Mouse (Mus musculus): Measurements from ENCODE around the gene Npas4. TPM values are rescaled to one million over a fixed set of nuclear protein-coding genes. Genes with fewer than 3 reads are reported as not detected.

Gene Npas4
- total RNA-seq, 2 experiments from 2014 or later: not detected

Other genes starting within 250 kb of the Npas4 start
- gene Rbm4b, start 233.8 kb downstream of the Npas4 start, total RNA-seq (2015; ENCODE audit: low replicate concordance): 4.3 and 5.0 TPM in 2 replicates
- 12.6 and 13.6 TPM in 2 replicates for gene Rbm4b, start 233.8 kb downstream of the Npas4 start, total RNA-seq (2017; ENCODE audit: low replicate concordance)
- gene Rbm4, start 196.4 kb downstream of the Npas4 start, total RNA-seq (2015; ENCODE audit: low replicate concordance): 41.5 and 67.4 TPM in 2 replicates
- gene Rbm4, start 196.4 kb downstream of the Npas4 start, total RNA-seq (2017; ENCODE audit: low replicate concordance): 106 and 172 TPM in 2 replicates
- 13.7 and 83.8 TPM in 2 replicates for gene Gm21992, start 178.7 kb downstream of the Npas4 start, total RNA-seq (2015; ENCODE audit: low replicate concordance)
- gene Gm21992, start 178.7 kb downstream of the Npas4 start, total RNA-seq (2017; ENCODE audit: low replicate concordance): 29.0 and 62.2 TPM in 2 replicates
- 28.1 and 35.3 TPM in 2 replicates for gene Rbm14, start 178.7 kb downstream of the Npas4 start, total RNA-seq (2015; ENCODE audit: low replicate concordance)
- 27.7 and 27.9 TPM in 2 replicates for gene Rbm14, start 178.7 kb downstream of the Npas4 start, total RNA-seq (2017; ENCODE audit: low replicate concordance)
- 30.2 and 74.6 TPM in 2 replicates for gene Ccs, start 151.0 kb downstream of the Npas4 start, total RNA-seq (2015; ENCODE audit: low replicate concordance)
- 63.1 and 81.9 TPM in 2 replicates for gene Ccs, start 151.0 kb downstream of the Npas4 start, total RNA-seq (2017; ENCODE audit: low replicate concordance)
- not detected in 2 replicates for gene Ccdc87, start 150.9 kb downstream of the Npas4 start, total RNA-seq (2015; ENCODE audit: low replicate concordance)
- not detected in 2 replicates for gene Ccdc87, start 150.9 kb downstream of the Npas4 start, total RNA-seq (2017; ENCODE audit: low replicate concordance)
- 22.0 and 71.3 TPM in 2 replicates for gene Ctsf, start 135.2 kb downstream of the Npas4 start, total RNA-seq (2015; ENCODE audit: low replicate concordance)
- gene Ctsf, start 135.2 kb downstream of the Npas4 start, total RNA-seq (2017; ENCODE audit: low replicate concordance): 41.3 and 45.0 TPM in 2 replicates
- not detected in 2 replicates for gene Actn3, start 112.4 kb downstream of the Npas4 start, total RNA-seq (2015; ENCODE audit: low replicate concordance)
- 0.26 and 0.53 TPM in 2 replicates for gene Actn3, start 112.4 kb downstream of the Npas4 start, total RNA-seq (2017; ENCODE audit: low replicate concordance)
- gene Zdhhc24, start 111.6 kb downstream of the Npas4 start, total RNA-seq (2015; ENCODE audit: low replicate concordance): 19.8 and 34.0 TPM in 2 replicates
- gene Zdhhc24, start 111.6 kb downstream of the Npas4 start, total RNA-seq (2017; ENCODE audit: low replicate concordance): 18.0 and 24.9 TPM in 2 replicates
- gene Bbs1, start 83.7 kb downstream of the Npas4 start, total RNA-seq (2015; ENCODE audit: low replicate concordance): 0.42 and 4.0 TPM in 2 replicates
- 4.5 and 7.7 TPM in 2 replicates for gene Bbs1, start 83.7 kb downstream of the Npas4 start, total RNA-seq (2017; ENCODE audit: low replicate concordance)
- 9.0 and 13.0 TPM in 2 replicates for gene Dpp3, start 62.0 kb downstream of the Npas4 start, total RNA-seq (2015; ENCODE audit: low replicate concordance)
- 9.1 and 15.7 TPM in 2 replicates for gene Dpp3, start 62.0 kb downstream of the Npas4 start, total RNA-seq (2017; ENCODE audit: low replicate concordance)
- not detected in 2 replicates for gene Peli3, start 47.2 kb downstream of the Npas4 start, total RNA-seq (2015; ENCODE audit: low replicate concordance)
- not detected in 2 replicates for gene Peli3, start 47.2 kb downstream of the Npas4 start, total RNA-seq (2017; ENCODE audit: low replicate concordance)
- gene Mrpl11, start 28.2 kb downstream of the Npas4 start, total RNA-seq (2015; ENCODE audit: low replicate concordance): 4.7 and 8.0 TPM in 2 replicates
- gene Mrpl11, start 28.2 kb downstream of the Npas4 start, total RNA-seq (2017; ENCODE audit: low replicate concordance): 10.5 and 14.1 TPM in 2 replicates
- gene Slc29a2, start 33.5 kb upstream of the Npas4 start, total RNA-seq (2015; ENCODE audit: low replicate concordance): not detected in 2 replicates
- not detected in 2 replicates for gene Slc29a2, start 33.5 kb upstream of the Npas4 start, total RNA-seq (2017; ENCODE audit: low replicate concordance)
- gene B4gat1, start 48.5 kb upstream of the Npas4 start, total RNA-seq (2015; ENCODE audit: low replicate concordance): not detected in 2 replicates
- 0.68 TPM in 1 of 2 replicates, not detected in the other for gene B4gat1, start 48.5 kb upstream of the Npas4 start, total RNA-seq (2017; ENCODE audit: low replicate concordance)
- 1.3 and 4.0 TPM in 2 replicates for gene AC124502.3, start 48.6 kb upstream of the Npas4 start, total RNA-seq (2015; ENCODE audit: low replicate concordance)
- gene AC124502.3, start 48.6 kb upstream of the Npas4 start, total RNA-seq (2017; ENCODE audit: low replicate concordance): 2.1 TPM in 1 of 2 replicates, not detected in the other
- gene Brms1, start 51.0 kb upstream of the Npas4 start, total RNA-seq (2015; ENCODE audit: low replicate concordance): 4.6 and 13.0 TPM in 2 replicates
- 4.5 and 10.9 TPM in 2 replicates for gene Brms1, start 51.0 kb upstream of the Npas4 start, total RNA-seq (2017; ENCODE audit: low replicate concordance)
- 0.42 TPM in 1 of 2 replicates, not detected in the other for gene Rin1, start 60.2 kb upstream of the Npas4 start, total RNA-seq (2015; ENCODE audit: low replicate concordance)
- not detected in 2 replicates for gene Rin1, start 60.2 kb upstream of the Npas4 start, total RNA-seq (2017; ENCODE audit: low replicate concordance)
- gene Cd248, start 77.8 kb upstream of the Npas4 start, total RNA-seq (2015; ENCODE audit: low replicate concordance): not detected in 2 replicates
- not detected in 2 replicates for gene Cd248, start 77.8 kb upstream of the Npas4 start, total RNA-seq (2017; ENCODE audit: low replicate concordance)
- not detected in 2 replicates for gene Tmem151a, start 95.2 kb upstream of the Npas4 start, total RNA-seq (2015; ENCODE audit: low replicate concordance)
- not detected in 2 replicates for gene Tmem151a, start 95.2 kb upstream of the Npas4 start, total RNA-seq (2017; ENCODE audit: low replicate concordance)
- 5.0 and 10.8 TPM in 2 replicates for gene Yif1a, start 98.2 kb upstream of the Npas4 start, total RNA-seq (2015; ENCODE audit: low replicate concordance)
- gene Yif1a, start 98.2 kb upstream of the Npas4 start, total RNA-seq (2017; ENCODE audit: low replicate concordance): 6.2 TPM in 1 of 2 replicates, not detected in the other
- gene Cnih2, start 108.2 kb upstream of the Npas4 start, total RNA-seq (2015; ENCODE audit: low replicate concordance): not detected in 2 replicates
- 0.39 TPM in 1 of 2 replicates, not detected in the other for gene Cnih2, start 108.2 kb upstream of the Npas4 start, total RNA-seq (2017; ENCODE audit: low replicate concordance)
- gene Rab1b, start 116.8 kb upstream of the Npas4 start, total RNA-seq (2015; ENCODE audit: low replicate concordance): 12.2 and 13.7 TPM in 2 replicates
- gene Rab1b, start 116.8 kb upstream of the Npas4 start, total RNA-seq (2017; ENCODE audit: low replicate concordance): 20.5 and 23.3 TPM in 2 replicates
- 10.5 TPM in 1 of 2 replicates, not detected in the other for gene Klc2, start 128.2 kb upstream of the Npas4 start, total RNA-seq (2015; ENCODE audit: low replicate concordance)
- gene Klc2, start 128.2 kb upstream of the Npas4 start, total RNA-seq (2017; ENCODE audit: low replicate concordance): 0.90 TPM in 1 of 2 replicates, not detected in the other